Mouse (Mus musculus): Measurements from ENCODE around the gene Hba-a1.
"Not testable (repeated sequence)": the region's sequence is repeated elsewhere in the genome, so short reads cannot be mapped to it uniquely, and the experiment has no call there.

Gene Hba-a1

GRCm38 (mm10) chr11:32262674-32263415, 20.5 kb upstream of the Hba-a1 start:
- in situ Hi-C loops (cut with MboI, MseI) = loop anchor here in 1 of 2 experiments (25.0 kb wide), 1 partner anchor 1276 kb away; the partner anchor contains the start of gene Chac2

GRCm38 (mm10) chr11:32265117-32265738, 18.1 kb upstream of the Hba-a1 start:
- in situ Hi-C loops (cut with MboI, MseI) = loop anchor here in 1 of 2 experiments (25.0 kb wide), 1 partner anchor 1278 kb away; the partner anchor contains the start of gene Chac2

- in situ Hi-C loops (cut with MboI, MseI) = loop anchor here in 1 of 2 experiments (25.0 kb wide), 1 partner anchor 1279 kb away; the partner anchor contains the start of gene Chac2
These were observed 17.1 kb upstream of the Hba-a1 start for GRCm38 (mm10) chr11:32266194-32266593.

- in situ Hi-C loops (cut with MboI, MseI) = loop anchor here in 1 of 2 experiments (25.0 kb wide), 1 partner anchor 1279 kb away; the partner anchor contains the start of gene Chac2
These were observed 16.5 kb upstream of the Hba-a1 start for GRCm38 (mm10) chr11:32266776-32267175.

GRCm38 (mm10) chr11:32267188-32267884, 16.0 kb upstream of the Hba-a1 start, which contains the start of gene Nprl3:
Gene Nprl3 (minus strand): TSS chr11:32267707.
- in situ Hi-C loops (cut with MboI, MseI) = loop anchor here in 1 of 2 experiments (25.0 kb wide), 1 partner anchor 1280 kb away; the partner anchor contains the start of gene Chac2

- in situ Hi-C loops (cut with MboI, MseI) = loop anchor here in 1 of 2 experiments (25.0 kb wide), 1 partner anchor 1281 kb away; the partner anchor contains the start of gene Chac2
These were observed 15.3 kb upstream of the Hba-a1 start for GRCm38 (mm10) chr11:32267964-32268363.

- in situ Hi-C loops (cut with MboI, MseI) = loop anchor here in 1 of 2 experiments (25.0 kb wide), 1 partner anchor 1282 kb away; the partner anchor contains the start of gene Chac2
These were observed 14.4 kb upstream of the Hba-a1 start for GRCm38 (mm10) chr11:32268952-32269351.

- in situ Hi-C loops (cut with MboI, MseI) = loop anchor here in 1 of 2 experiments (25.0 kb wide), 1 partner anchor 1284 kb away; the partner anchor contains the start of gene Chac2
These were observed 12.1 kb upstream of the Hba-a1 start for GRCm38 (mm10) chr11:32271178-32271577.

- in situ Hi-C loops (cut with MboI, MseI) = no loop called here
These were observed 7.0 kb upstream of the Hba-a1 start, which contains the start of gene Hba-x for GRCm38 (mm10) chr11:32276347-32276746. Gene Hba-x (plus strand): TSS chr11:32276400.

- in situ Hi-C loops (cut with MboI, MseI) = no loop called here
These were observed 5.4 kb upstream of the Hba-a1 start for GRCm38 (mm10) chr11:32277736-32278457.

- in situ Hi-C loops (cut with MboI, MseI) = no loop called here
These were observed 4.8 kb upstream of the Hba-a1 start for GRCm38 (mm10) chr11:32278458-32278957.

- in situ Hi-C loops (cut with MboI, MseI) = no loop called here
These were observed 2.7 kb upstream of the Hba-a1 start for GRCm38 (mm10) chr11:32280646-32281045.

- in situ Hi-C loops (cut with MboI, MseI) = no loop called here
These were observed 1.7 kb upstream of the Hba-a1 start for GRCm38 (mm10) chr11:32281416-32282144.

GRCm38 (mm10) chr11:32284582-32284981, 1.3 kb downstream of the Hba-a1 start:
- in situ Hi-C loops (cut with MboI, MseI) = not testable (repeated sequence)

- in situ Hi-C loops (cut with MboI, MseI) = no loop called here
These were observed 1.9 kb downstream of the Hba-a1 start for GRCm38 (mm10) chr11:32285031-32285775.

- in situ Hi-C loops (cut with MboI, MseI) = not testable (repeated sequence)
These were observed 2.6 kb downstream of the Hba-a1 start for GRCm38 (mm10) chr11:32285887-32286286.

GRCm38 (mm10) chr11:32286695-32287492, 3.6 kb downstream of the Hba-a1 start, which contains the start of gene Hbq1b:
Gene Hbq1b (plus strand): TSS chr11:32286965.
- in situ Hi-C loops (cut with MboI, MseI) = not testable (repeated sequence)

GRCm38 (mm10) chr11:32287493-32287825, 4.1 kb downstream of the Hba-a1 start:
- in situ Hi-C loops (cut with MboI, MseI) = no loop called here

All from T-helper 17 cell (primary cell).